8 mouse cellular contexts compared by ENCODE assay signal in genomic region chr1:37512961-37513431, GRCm38 (mm10). TPM values are rescaled to one million over a fixed set of nuclear protein-coding genes. Genes with fewer than 3 reads are reported as not detected.
DNase-seq lines count a peak whose midpoint lies in the region; ATAC-seq lines count a peak whose summit lies in the region.
"Had no signal": no experiment of that assay in that cellular context is flagged by ENCODE, and none has a peak within 500 bp of the region (broad histone marks: within the 10 kb centered on the region; RNA-seq: fewer than 3 reads in every experiment).

No protein-coding gene starts in this region.

- no peak overlapping the region for H3K4me2 ChIP-seq in hindbrain, embryonic 13.5 days
- H3K4me2 ChIP-seq: liver, embryonic 13.5 days had no signal

- H3K9ac ChIP-seq in hindbrain, embryonic 13.5 days, result peak overlapping the region; percentile 19; the same call in 1 of the 2 replicates
- H3K9ac ChIP-seq: liver, embryonic 13.5 days had no signal

- peaks cover 30% of the 10 kb centered on the region for H3K4me1 ChIP-seq in hindbrain, embryonic 13.5 days (replicated peaks)
- peaks cover 5% of the 10 kb centered on the region; the same call in 1 of the 2 replicates for H3K4me1 ChIP-seq in hindbrain, embryonic 10.5 days (replicated peaks)
- peaks cover 50% of the 10 kb centered on the region for H3K4me1 ChIP-seq in brown adipose tissue, adult 24 weeks (ENCODE audit: control insufficient read depth, insufficient read depth, insufficient read length, low read length)

- no peaks in the 10 kb centered on the region for H3K36me3 ChIP-seq in hindbrain, embryonic 13.5 days
- H3K36me3 ChIP-seq in hindbrain, embryonic 10.5 days, result no peaks in the 10 kb centered on the region
- H3K36me3 ChIP-seq: liver, embryonic 13.5 days had no signal

- no peak for DNase-seq in hindbrain, embryonic 10.5 days (ENCODE audit: low spot score)
- peak; percentile 68 to 81 for DNase-seq in cerebellum, postnatal 10 days
- peak; percentile 37 for DNase-seq in kidney, postnatal 10 days
- no peak for DNase-seq in thymus, postnatal 0 days (ENCODE audit: low spot score)
- DNase-seq in thymus, postnatal 10 days (ENCODE audit: low spot score in 2 of 2), result no peak
- DNase-seq: liver, embryonic 13.5 days had no signal

- no peaks in the 10 kb centered on the region for H3K9me3 ChIP-seq in hindbrain, embryonic 13.5 days
- no peaks in the 10 kb centered on the region for H3K9me3 ChIP-seq in hindbrain, embryonic 10.5 days
- H3K9me3 ChIP-seq: liver, embryonic 13.5 days had no signal

- WGBS in hindbrain, embryonic 13.5 days, result 69% methylated on average over 2 of the region's 2 CpGs
- WGBS in hindbrain, embryonic 10.5 days, result 86% methylated on average over 2 of the region's 2 CpGs

- H3K27me3 ChIP-seq in hindbrain, embryonic 13.5 days, result 0 out of 2 replicates have a peak, but pooled peaks cover 3% of the 10 kb centered on the region
- H3K27me3 ChIP-seq in hindbrain, embryonic 10.5 days (ENCODE audit: insufficient read depth, poor library complexity, severe bottlenecking), result no peaks in the 10 kb centered on the region
- H3K27me3 ChIP-seq: liver, embryonic 13.5 days had no signal

- peak overlapping the region; percentile 75 for H3K27ac ChIP-seq in hindbrain, embryonic 13.5 days
- H3K27ac ChIP-seq in hindbrain, embryonic 10.5 days, result no peak overlapping the region
- H3K27ac ChIP-seq in brown adipose tissue, adult 24 weeks (replicated peaks; ENCODE audit: low read depth, low read length), result peak overlapping the region; percentile 87
- H3K27ac ChIP-seq: liver, embryonic 13.5 days had no signal

- peak; percentile 30; the same call in 1 of the 2 replicates for ATAC-seq in hindbrain, embryonic 13.5 days (ENCODE audit: low FRiP score)

- no peak overlapping the region for H3K4me3 ChIP-seq in hindbrain, embryonic 13.5 days
- no peak overlapping the region for H3K4me3 ChIP-seq in hindbrain, embryonic 10.5 days
- no peak overlapping the region for H3K4me3 ChIP-seq in brown adipose tissue, adult 24 weeks (ENCODE audit: insufficient read depth, low read depth, low read length)
- H3K4me3 ChIP-seq: liver, embryonic 13.5 days had no signal

RNA-seq across cellular contexts. Expression of gene Mgat4a, which starts 27.8 kb away (rescaled TPM):
- polyA plus RNA-seq in hindbrain, embryonic 13.5 days (2015; fragmentation: Nextera tagmentation; extraction: Ambion mirVana), result 6.7 and 8.0 TPM in 2 replicates
- polyA plus RNA-seq in hindbrain, embryonic 10.5 days (2016; fragmentation: Nextera tagmentation; extraction: Ambion mirVana), result 1.2 and 2.5 TPM in 2 replicates
- 2.2 and 2.4 TPM in 2 replicates for polyA plus RNA-seq in brown adipose tissue, adult 24 weeks (2012; ENCODE audit: insufficient read depth, insufficient read length, missing spikeins)
- polyA plus RNA-seq in thymus, postnatal 0 days (2015; fragmentation: Nextera tagmentation; extraction: Ambion mirVana), result 12.7 and 14.7 TPM in 2 replicates

Comparison
In these comparisons a context has a peak if more than half of its experiments do, and no peak if none do; other contexts are left out.
1. DNase-seq: peak in cerebellum, postnatal 10 days (2 of 2) and kidney, postnatal 10 days (single experiment); none in hindbrain, embryonic 10.5 days (single experiment), thymus, postnatal 0 days (single experiment) and thymus, postnatal 10 days (0 of 2).